Comparison of ENCODE assay signal across 8 mouse cellular contexts in the genomic region with DNA sequence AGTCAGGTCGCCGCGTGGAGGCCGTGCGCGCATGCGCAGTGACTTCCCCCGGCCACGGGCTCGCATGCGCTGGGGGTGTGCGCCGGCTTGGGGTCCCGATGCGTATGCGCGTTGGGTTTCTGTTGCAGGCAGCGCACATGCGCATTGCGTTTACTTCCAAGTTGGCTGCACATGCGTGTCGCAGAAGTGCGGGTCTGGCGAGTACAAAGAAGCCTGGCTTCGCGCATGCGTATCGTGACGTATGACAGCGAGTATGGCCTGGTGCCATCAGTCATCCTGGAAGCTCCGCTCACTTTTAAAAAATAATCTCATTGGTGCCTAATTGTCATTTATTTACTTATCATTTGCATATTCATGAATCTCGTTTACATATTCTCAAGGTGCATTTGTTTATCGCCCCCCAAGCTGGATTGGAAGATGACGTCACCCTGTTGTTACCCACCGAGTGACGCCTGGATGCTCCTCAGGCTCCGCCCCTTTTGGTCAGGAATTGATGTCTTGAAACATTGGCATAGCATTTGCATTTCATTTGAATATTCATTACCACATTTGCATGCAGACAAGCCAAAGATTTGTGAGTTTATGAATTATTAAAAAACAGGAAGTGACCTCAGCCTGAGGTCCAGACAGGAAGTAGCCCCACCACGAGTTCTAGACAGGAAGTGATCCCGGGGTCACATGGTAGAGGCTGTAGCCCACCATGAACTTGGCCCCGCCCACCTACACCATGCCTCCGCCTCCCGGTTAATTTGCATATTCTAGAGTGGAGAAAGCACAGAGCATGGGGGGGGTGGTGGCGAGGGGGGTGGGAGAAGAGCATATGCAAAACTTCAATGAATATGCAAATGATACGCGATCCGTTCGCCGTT. TPM values are rescaled to one million over a fixed set of nuclear protein-coding genes. Genes with fewer than 3 reads are reported as not detected.
A peak's percentile ranks its signal among the peaks of the same experiment; 100 is the strongest.
DNase-seq lines count a peak whose midpoint lies in the region; ATAC-seq lines count a peak whose summit lies in the region.

No protein-coding gene starts in this region.

- H3K4me3 ChIP-seq in heart, embryonic 10.5 days, result peak overlapping the region; percentile 85
- peak overlapping the region; percentile 71 for H3K4me3 ChIP-seq in kidney, embryonic 15.5 days (replicated peaks)

- no peaks in the 10 kb centered on the region for H3K9me3 ChIP-seq in heart, embryonic 10.5 days
- no peaks in the 10 kb centered on the region for H3K9me3 ChIP-seq in kidney, embryonic 15.5 days (replicated peaks)

- no peaks in the 10 kb centered on the region for H3K4me1 ChIP-seq in heart, embryonic 10.5 days
- no peaks in the 10 kb centered on the region for H3K4me1 ChIP-seq in kidney, embryonic 15.5 days

- H3K4me2 ChIP-seq in kidney, embryonic 15.5 days, result peak overlapping the region; percentile 79

- peak overlapping the region; percentile 97 for H3K27ac ChIP-seq in heart, embryonic 10.5 days
- H3K27ac ChIP-seq in kidney, embryonic 15.5 days, result peak overlapping the region; percentile 99

- peak; percentile 96 to 97 for DNase-seq in B cell, adult 2 months
- peak; percentile 100 for DNase-seq in brain, adult 2 months (ENCODE audit: low read depth, low spot score)
- DNase-seq in heart, embryonic 10.5 days (ENCODE audit: low spot score), result peak; percentile 99
- DNase-seq in liver, result peak; percentile 93
- DNase-seq in spleen, postnatal 4 days (ENCODE audit: low spot score in 2 of 2), result peak; percentile 92 to 96

- WGBS in heart, embryonic 10.5 days, result under 1% methylated on average over 48 of the region's 48 CpGs
- WGBS in kidney, embryonic 15.5 days, result under 1% methylated on average over 48 of the region's 48 CpGs

- no peaks in the 10 kb centered on the region for H3K27me3 ChIP-seq in heart, embryonic 10.5 days (ENCODE audit: insufficient read depth, poor library complexity, severe bottlenecking)
- H3K27me3 ChIP-seq in kidney, embryonic 15.5 days, result peaks cover 4% of the 10 kb centered on the region; the same call in 1 of the 2 replicates

- H3K36me3 ChIP-seq in heart, embryonic 10.5 days, result no peaks in the 10 kb centered on the region
- no peaks in the 10 kb centered on the region for H3K36me3 ChIP-seq in kidney, embryonic 15.5 days

- ATAC-seq in erythroblast, adult 5-6 weeks (replicated peaks; ENCODE audit: low FRiP score, poor library complexity, severe bottlenecking), result peak; percentile 68
- peak; percentile 72 for ATAC-seq in kidney, embryonic 15.5 days (replicated peaks; ENCODE audit: low FRiP score)
- peak; percentile 38 for ATAC-seq in monocyte, adult 5-6 weeks (replicated peaks; ENCODE audit: insufficient number of reproducible peaks, low FRiP score, low TSS enrichment, poor library complexity, severe bottlenecking)

- peak overlapping the region; percentile 71 for H3K9ac ChIP-seq in kidney, embryonic 15.5 days

RNA-seq across cellular contexts. Expression of a gene that starts 51.9 kb away (rescaled TPM):
- 1.5 and 12.7 TPM in 2 replicates for total RNA-seq in erythroblast, adult 5-6 weeks (2015; ENCODE audit: low replicate concordance)
- 2.5 and 5.6 TPM in 2 replicates for total RNA-seq in erythroblast, adult 5-6 weeks (2017; ENCODE audit: low replicate concordance)
- 125 TPM in 2 replicates for polyA plus RNA-seq in heart, embryonic 10.5 days (2016; fragmentation: Nextera tagmentation; extraction: Ambion mirVana)
- polyA plus RNA-seq in kidney, embryonic 15.5 days (2015; fragmentation: Nextera tagmentation; extraction: Ambion mirVana), result 130 and 150 TPM in 2 replicates
- 14.9 to 25.5 TPM (median 23.9 TPM) in 3 replicates for total RNA-seq in monocyte, adult 5-6 weeks (2017)

Comparison
In these comparisons a context has a peak if more than half of its experiments do, and no peak if none do; other contexts are left out.
1. Peak in every context shown above with its lines: DNase-seq, ATAC-seq, H3K4me3 ChIP-seq and H3K27ac ChIP-seq.